Mouse (Mus musculus) olfactory bulb, adult 2 months (tissue): ENCODE measurements around the gene Cttnbp2.

Experiments
- CTCF ChIP-seq: fragments of 200-500 bp; IDR thresholded peaks from 2 replicates; pipeline ENCODE4 v1.5.1; 2012; ENCODE audit warnings: low read depth, mild to moderate bottlenecking, low read length, moderate library complexity; ENCODE audit not compliant: insufficient read depth
- POLR2A ChIP-seq: fragments of 200-500 bp; IDR thresholded peaks from 2 replicates; pipeline ENCODE4 v1.6.1; 2012; ENCODE audit warnings: mild to moderate bottlenecking, low read depth, low read length, moderate library complexity; ENCODE audit not compliant: insufficient read depth

DNA sequence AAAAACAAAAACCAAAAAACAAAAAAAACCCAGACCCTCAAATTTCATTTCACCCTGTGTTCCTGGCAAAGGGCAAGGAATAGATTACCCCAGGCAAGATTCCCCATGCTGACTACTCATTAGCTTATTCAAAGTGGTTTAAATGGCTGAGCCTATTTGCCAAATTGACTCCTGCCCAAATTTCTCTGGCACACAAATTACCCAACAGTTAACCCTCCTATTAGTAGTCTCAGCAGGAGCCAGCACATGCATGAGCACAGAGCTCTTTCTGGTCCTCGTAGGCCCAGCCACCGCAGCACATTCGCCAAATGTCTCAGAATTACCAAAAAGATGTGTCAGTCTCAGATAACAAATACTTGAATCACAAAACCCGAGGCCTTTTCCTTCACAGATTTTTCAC is 68.9 kb downstream of the Cttnbp2 start:
- no peak for TF ChIP-seq CTCF
- TF ChIP-seq POLR2A: no peak
